Mouse (Mus musculus) midbrain, embryonic 10.5 days (tissue): ENCODE data around the gene Tssk3. TPM values are rescaled to one million over a fixed set of nuclear protein-coding genes. Genes with fewer than 3 reads are reported as not detected.
"Not testable (repeated sequence)": the region's sequence is repeated elsewhere in the genome, so short reads cannot be mapped to it uniquely, and the experiment has no call there.

ENCODE experiments used
- DNase-seq: peaks from one replicate; pipeline ENCODE4 v3.0.0-alpha.2; 2017; ENCODE audit warnings: low spot score
- H3K27ac ChIP-seq: fragments of 300-500 bp; sonication (generic); replicated peaks from 2 replicates; pipeline ENCODE4 v1.5.1; 2016; ENCODE audit warnings: mild to moderate bottlenecking
- H3K27me3 ChIP-seq: fragments of 300-500 bp; sonication (generic); 2 replicates; pipeline ENCODE4 v1.6.1; 2016; ENCODE audit warnings: low read depth, mild to moderate bottlenecking; ENCODE audit not compliant: poor library complexity, severe bottlenecking
- H3K36me3 ChIP-seq: fragments of 300-500 bp; sonication (generic); 2 replicates; pipeline ENCODE4 v1.6.1; 2016; ENCODE audit warnings: mild to moderate bottlenecking, moderate library complexity
- H3K4me1 ChIP-seq: fragments of 300-500 bp; sonication (generic); 2 replicates; pipeline ENCODE4 v1.6.1; 2016
- H3K4me3 ChIP-seq: fragments of 300-500 bp; sonication (generic); 2 replicates; pipeline ENCODE4 v1.5.1; 2016; ENCODE audit warnings: mild to moderate bottlenecking, moderate library complexity
- H3K9me3 ChIP-seq: fragments of 300-500 bp; sonication (generic); replicated peaks from 2 replicates; pipeline ENCODE4 v1.6.1; 2016; ENCODE audit warnings: mild to moderate bottlenecking
- WGBS: fragments of 180-500 bp; shearing (Covaris S2); methylation state at CpG from one replicate; pipeline ENCODE4 v1.1.7; 2016; 5-methylcytosine and 5-hydroxymethylcytosine counted together
- polyA plus RNA-seq: library from polyadenylated mRNA; unstranded; fragments of >200 nt; fragmentation: Nextera tagmentation; extraction: Ambion mirVana; gene quantifications from 2 replicates; pipeline ENCODE4 v1.2.1, GENCODE M21; 2016

The Tssk3 gene
- not detected in 2 replicates for polyA plus RNA-seq

- WGBS, result 4% methylated on average over 70 of the region's 70 CpGs
- Histone ChIP-seq H3K36me3 (peaks cover 33% of the 10 kb centered on the region), H3K9me3 (no peaks in the 10 kb centered on the region), H3K27ac (no peak within 1 kb of the TSS; the same call in 1 of the 2 replicates), H3K27me3 (peaks cover 44% of the 10 kb centered on the region), H3K4me1 (peaks cover 27% of the 10 kb centered on the region), H3K4me3 (peak within 1 kb of the TSS; percentile 52)
- peak; percentile 50 for DNase-seq
Observed at GRCm38 (mm10) chr4:129490972-129491880, at the start of gene Tssk3, which contains the start of gene Fam229a. Gene Tssk3, minus strand, starts transcription at chr4:129491022. Gene Fam229a, plus strand, starts transcription at chr4:129491190.

GRCm38 (mm10) chr4:129540012-129540411, 49.2 kb upstream of the Tssk3 start:
- Histone ChIP-seq H3K9me3 (no peaks in the 10 kb centered on the region), H3K36me3 (peaks cover 59% of the 10 kb centered on the region), H3K27ac (no peak overlapping the region), H3K4me1 (peaks cover 28% of the 10 kb centered on the region), H3K4me3 (no peak overlapping the region; the same call in 1 of the 2 replicates), H3K27me3 (no peaks in the 10 kb centered on the region)
- 92% methylated on average over 6 of the region's 6 CpGs for WGBS
- DNase-seq, result peak; percentile 22

- not testable (repeated sequence) for H3K27me3 ChIP-seq, H3K4me1 ChIP-seq, DNase-seq, H3K27ac ChIP-seq, H3K4me3 ChIP-seq, H3K9me3 ChIP-seq
- 96% methylated on average over 6 of the region's 6 CpGs for WGBS
- H3K36me3 ChIP-seq, result peaks cover 99% of the 10 kb centered on the region
Observed at GRCm38 (mm10) chr4:129528901-129529300, 38.1 kb upstream of the Tssk3 start.

DNA sequence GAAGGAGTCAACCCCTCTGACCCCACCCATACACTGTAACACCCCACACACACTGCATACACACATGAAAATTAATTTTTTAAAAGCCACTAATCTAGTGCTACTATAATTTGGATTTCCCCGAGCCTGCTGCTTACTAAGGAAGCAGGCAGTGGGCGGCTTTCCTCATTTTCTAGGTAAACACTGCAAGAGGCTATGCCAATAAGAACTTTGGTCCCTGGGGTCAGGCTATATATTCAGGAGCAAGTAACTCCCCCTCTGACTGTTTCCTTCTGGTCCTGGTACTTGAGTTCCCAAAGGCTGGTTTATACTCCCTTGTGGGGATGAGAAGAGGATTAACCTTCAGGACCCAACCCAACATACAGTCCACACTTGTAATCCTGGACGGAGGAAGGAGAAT, 35.1 kb upstream of the Tssk3 start:
- no peaks in the 10 kb centered on the region for H3K4me1 ChIP-seq
- no peak overlapping the region for H3K4me3 ChIP-seq
- WGBS, result 86% methylated on average over 3 of the region's 3 CpGs
- H3K9me3 ChIP-seq, result no peaks in the 10 kb centered on the region
- H3K27me3 ChIP-seq, result no peaks in the 10 kb centered on the region
- H3K27ac ChIP-seq, result no peak overlapping the region
- peaks cover 99% of the 10 kb centered on the region for H3K36me3 ChIP-seq
- no peak for DNase-seq

DNA sequence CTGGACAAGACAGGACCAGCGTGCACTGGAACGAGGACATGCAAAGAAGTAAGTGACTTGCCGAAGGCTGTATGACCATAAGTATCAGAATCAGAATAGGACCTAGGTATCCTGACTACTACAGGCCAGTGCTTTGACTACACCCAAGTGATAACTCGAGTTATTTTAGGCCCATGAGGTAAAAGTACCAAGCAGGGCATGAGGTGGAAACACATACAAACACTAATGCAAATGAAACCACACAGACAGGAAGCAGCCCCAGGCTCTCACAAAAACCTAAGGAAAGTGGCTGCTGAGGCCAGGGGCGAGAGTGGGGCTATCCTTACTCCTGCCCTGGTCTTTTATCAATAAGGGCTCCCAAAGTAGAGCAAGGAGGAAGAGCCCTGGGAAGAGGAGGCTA, 34.5 kb upstream of the Tssk3 start:
- 95% methylated on average over 5 of the region's 5 CpGs for WGBS
- Histone ChIP-seq H3K9me3 (no peaks in the 10 kb centered on the region), H3K36me3 (peaks cover 99% of the 10 kb centered on the region), H3K4me3 (no peak overlapping the region), H3K4me1 (no peaks in the 10 kb centered on the region), H3K27ac (no peak overlapping the region), H3K27me3 (no peaks in the 10 kb centered on the region)
- DNase-seq, result no peak

DNA sequence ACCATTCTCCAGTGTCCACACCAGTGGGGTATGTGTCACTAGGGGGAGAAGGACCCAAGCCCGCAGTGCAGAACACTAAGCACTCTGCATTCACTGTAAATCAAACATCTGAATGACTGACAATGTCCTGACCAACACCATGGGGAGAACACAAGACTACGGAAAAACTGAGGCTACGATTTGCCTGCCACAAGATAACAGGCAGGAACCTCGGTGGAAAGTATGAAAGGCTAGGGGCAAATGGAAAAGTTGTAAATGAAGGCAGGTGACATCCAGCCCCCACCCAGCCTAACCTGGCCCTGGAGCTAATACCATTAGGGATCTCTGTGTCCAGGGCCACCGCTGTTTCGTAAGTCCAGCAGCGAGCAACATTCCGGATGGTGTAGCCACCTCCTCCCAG, 27.7 kb upstream of the Tssk3 start:
- Histone ChIP-seq H3K9me3 (no peaks in the 10 kb centered on the region), H3K27me3 (no peaks in the 10 kb centered on the region), H3K4me1 (peaks cover 18% of the 10 kb centered on the region), H3K36me3 (peaks cover 92% of the 10 kb centered on the region), H3K27ac (no peak overlapping the region), H3K4me3 (no peak overlapping the region)
- WGBS, result 93% methylated on average over 8 of the region's 8 CpGs
- no peak for DNase-seq

GRCm38 (mm10) chr4:129516925-129517324, 26.1 kb upstream of the Tssk3 start:
- no peaks in the 10 kb centered on the region for H3K27me3 ChIP-seq
- no peak for DNase-seq
- 60% methylated on average over 2 of the region's 2 CpGs for WGBS
- no peaks in the 10 kb centered on the region for H3K9me3 ChIP-seq
- H3K36me3 ChIP-seq, result peaks cover 76% of the 10 kb centered on the region
- peak overlapping the region; percentile 27; the same call in 1 of the 2 replicates for H3K4me3 ChIP-seq
- peaks cover 34% of the 10 kb centered on the region for H3K4me1 ChIP-seq
- H3K27ac ChIP-seq, result no peak overlapping the region

GRCm38 (mm10) chr4:129514300-129514898, 23.6 kb upstream of the Tssk3 start:
- Histone ChIP-seq H3K27me3 (no peaks in the 10 kb centered on the region), H3K27ac (peak overlapping the region; percentile 100), H3K4me3 (peak overlapping the region; percentile 100), H3K9me3 (no peaks in the 10 kb centered on the region), H3K36me3 (peaks cover 51% of the 10 kb centered on the region), H3K4me1 (peaks cover 55% of the 10 kb centered on the region)
- WGBS, result under 1% methylated on average over 34 of the region's 35 CpGs
- DNase-seq, result peak; percentile 77

GRCm38 (mm10) chr4:129513891-129514290, 23.1 kb upstream of the Tssk3 start:
- Histone ChIP-seq H3K9me3 (no peaks in the 10 kb centered on the region), H3K27me3 (no peaks in the 10 kb centered on the region), H3K4me3 (peak overlapping the region; percentile 100), H3K36me3 (peaks cover 47% of the 10 kb centered on the region), H3K4me1 (peaks cover 61% of the 10 kb centered on the region), H3K27ac (peak overlapping the region; percentile 100)
- no peak for DNase-seq
- under 1% methylated on average over 40 of the region's 57 CpGs for WGBS

DNA sequence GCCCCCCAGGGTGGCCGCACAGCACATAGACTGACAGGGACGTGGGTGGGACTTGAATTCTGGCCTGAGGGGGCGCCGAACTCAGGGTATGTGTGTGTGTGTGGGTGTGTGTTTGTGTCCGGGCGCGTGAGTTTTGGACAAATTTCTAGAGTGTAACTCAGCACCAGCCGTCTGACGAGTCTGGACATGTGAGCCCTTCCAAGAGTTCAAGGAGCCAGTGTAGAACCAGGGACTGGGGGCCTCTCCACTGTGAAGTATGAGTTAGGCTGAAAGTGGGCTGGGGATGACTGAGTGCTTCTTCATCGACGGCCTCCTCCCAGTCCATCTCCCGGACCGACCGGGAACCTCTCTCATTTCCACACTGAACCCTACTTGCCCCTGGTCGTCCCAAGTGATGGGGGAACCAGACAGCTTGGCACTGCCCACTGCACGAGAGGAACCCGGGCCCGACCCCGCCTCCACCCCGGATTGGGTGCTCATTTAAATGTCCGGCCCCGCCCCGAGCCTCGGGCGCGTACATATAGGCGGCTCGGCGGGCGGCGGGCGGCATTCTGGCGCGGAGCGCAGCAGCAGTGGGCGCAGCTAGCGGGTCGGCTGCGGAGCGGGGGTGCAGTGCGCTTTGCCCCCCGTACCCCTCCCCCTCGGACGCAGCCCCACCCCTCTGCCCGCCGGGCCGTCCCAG, 22.4 kb upstream of the Tssk3 start, which contains the start of gene Marcksl1:
TSS of gene Marcksl1 (plus strand) at position 496 of the 682 bp plus-strand sequence.
- DNase-seq, result peak; percentile 92
- Histone ChIP-seq H3K9me3 (no peaks in the 10 kb centered on the region), H3K27ac (peak within 1 kb of the TSS; percentile 100), H3K27me3 (no peaks in the 10 kb centered on the region), H3K4me3 (peak within 1 kb of the TSS; percentile 100), H3K4me1 (peaks cover 67% of the 10 kb centered on the region), H3K36me3 (peaks cover 40% of the 10 kb centered on the region)
- 8% methylated on average over 42 of the region's 47 CpGs for WGBS

GRCm38 (mm10) chr4:129511413-129512096, 20.7 kb upstream of the Tssk3 start:
- peaks cover 63% of the 10 kb centered on the region for H3K4me1 ChIP-seq
- no peaks in the 10 kb centered on the region for H3K27me3 ChIP-seq
- 13% methylated on average over 6 of the region's 6 CpGs for WGBS
- peak; percentile 45 for DNase-seq
- peak overlapping the region; percentile 30 for H3K4me3 ChIP-seq
- peaks cover 24% of the 10 kb centered on the region for H3K36me3 ChIP-seq
- H3K9me3 ChIP-seq, result no peaks in the 10 kb centered on the region
- H3K27ac ChIP-seq, result peak overlapping the region; percentile 100
